Mouse (Mus musculus): Measurements from ENCODE around the gene Gm6169. TPM values are rescaled to one million over a fixed set of nuclear protein-coding genes. Genes with fewer than 3 reads are reported as not detected.
"Not testable (repeated sequence)": the region's sequence is repeated elsewhere in the genome, so short reads cannot be mapped to it uniquely, and the experiment has no call there.

Gene Gm6169
- polyA plus RNA-seq, 1 experiment from 2014 or later = 1.7 TPM

DNA sequence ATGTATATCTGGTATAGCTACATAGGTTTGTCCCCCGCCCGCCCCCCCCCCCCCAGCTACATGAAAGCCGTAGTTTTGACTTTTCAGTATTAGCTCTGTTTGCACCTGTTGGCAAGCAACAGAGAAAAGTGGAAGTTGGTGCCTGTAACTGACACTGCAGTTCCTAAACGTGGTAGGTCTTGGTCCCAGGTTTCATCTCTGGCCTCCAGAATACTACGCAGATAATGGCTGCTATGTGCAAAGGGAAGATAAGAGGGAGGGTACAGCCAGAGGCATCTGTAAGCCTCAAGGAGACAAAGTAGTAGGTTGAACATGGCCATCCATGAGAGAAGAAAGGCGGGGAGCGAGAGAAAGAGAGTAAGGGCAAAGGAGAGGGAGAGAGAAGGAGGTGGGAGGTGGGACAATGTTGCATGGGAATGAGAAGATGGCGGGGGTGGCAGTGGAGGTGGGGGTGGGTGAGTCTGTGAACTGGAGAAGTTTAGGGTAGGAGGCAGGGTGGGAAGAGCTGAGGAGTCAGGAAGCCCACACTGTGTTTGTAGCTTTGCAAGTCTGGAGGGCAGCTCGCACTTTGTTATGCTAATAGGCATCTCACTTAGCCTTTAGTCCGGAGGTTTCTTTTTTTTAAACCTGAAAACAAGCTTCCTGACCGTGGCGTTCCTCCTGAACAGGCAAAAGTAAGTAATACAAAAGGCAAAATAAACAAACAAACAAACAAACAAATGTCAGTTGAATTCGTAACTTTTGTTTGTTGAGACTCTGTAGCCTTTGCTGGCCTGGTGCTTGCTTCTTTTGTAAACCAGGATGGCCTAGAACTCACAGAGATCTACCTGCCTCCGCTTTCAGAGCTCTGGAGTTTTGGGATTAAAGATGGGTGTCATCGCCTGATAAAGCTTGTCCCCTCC, 32.1 kb downstream of the Gm6169 start, which contains the start of gene Fam169a:
TSS of gene Fam169a (plus strand) at position 638 of the 902 bp plus-strand sequence.
- WGBS = 36% methylated on average over 15 of the region's 15 CpGs
- Histone ChIP-seq H3K4me3 (peak within 1 kb of the TSS; percentile 25), H3K36me3 (replicated peaks) (no peaks in the 10 kb centered on the region), H3K4me1 (peaks cover 38% of the 10 kb centered on the region), H3K27ac (peak within 1 kb of the TSS; percentile 48), H3K27me3 (ENCODE audit: poor library complexity, severe bottlenecking) (peaks cover 49% of the 10 kb centered on the region), H3K9me3 (peaks cover 6% of the 10 kb centered on the region; the same call in 1 of the 2 replicates)
- DNase-seq (ENCODE audit: extremely low spot score, low spot score) = no peak

DNA sequence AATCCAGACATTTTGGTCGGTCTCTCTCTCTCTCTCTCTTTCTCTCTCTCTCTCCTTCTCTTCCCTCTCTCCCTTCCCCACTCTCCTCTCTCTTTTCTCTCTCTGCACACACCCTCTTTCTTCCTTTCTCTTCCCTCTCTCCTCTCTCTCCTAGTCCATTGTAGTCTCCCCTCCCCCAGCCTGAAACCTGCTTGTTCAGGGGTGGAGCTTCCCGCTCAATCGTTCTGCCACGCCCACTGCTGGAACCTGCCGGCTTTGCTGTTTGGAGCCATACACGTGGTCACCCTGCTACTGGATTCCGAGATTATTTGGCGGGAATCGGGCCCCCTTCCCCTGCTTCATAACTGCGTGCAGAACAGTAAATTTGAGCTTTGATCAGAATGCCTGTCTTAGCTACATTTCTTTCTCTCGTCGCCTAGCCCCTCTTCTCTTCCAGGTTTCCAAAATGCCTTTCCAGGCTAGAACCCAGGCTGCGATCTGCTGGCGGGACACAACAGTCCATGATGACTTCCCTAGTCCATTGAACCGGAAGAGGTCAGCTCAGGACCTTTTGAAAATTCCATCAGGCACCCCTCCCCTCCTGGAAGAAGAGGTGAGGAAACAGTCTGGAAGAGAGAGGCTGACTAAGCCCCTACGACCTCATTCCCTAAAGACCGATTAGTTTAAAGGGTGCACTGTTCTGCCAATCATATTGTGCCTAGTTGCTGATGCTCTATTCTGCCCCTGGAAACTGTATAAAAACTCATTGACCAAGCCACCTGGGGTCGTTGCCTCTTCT, 34.0 kb downstream of the Gm6169 start:
- H3K9me3 ChIP-seq; H3K36me3 ChIP-seq (replicated peaks); DNase-seq (ENCODE audit: extremely low spot score, low spot score): not testable (repeated sequence)
- H3K27me3 ChIP-seq (ENCODE audit: poor library complexity, severe bottlenecking) = peaks cover 44% of the 10 kb centered on the region
- H3K27ac ChIP-seq = peak overlapping the region; percentile 76
- H3K4me1 ChIP-seq = peaks cover 38% of the 10 kb centered on the region
- peak overlapping the region; percentile 12; the same call in 1 of the 2 replicates for H3K4me3 ChIP-seq
- 49% methylated on average over 18 of the region's 18 CpGs for WGBS

GRCm38 (mm10) chr13:97064413-97064812, 34.6 kb downstream of the Gm6169 start:
- Histone ChIP-seq H3K36me3 (replicated peaks) (no peaks in the 10 kb centered on the region), H3K4me1 (peaks cover 38% of the 10 kb centered on the region), H3K27ac (peak overlapping the region; percentile 76), H3K27me3 (ENCODE audit: poor library complexity, severe bottlenecking) (peaks cover 38% of the 10 kb centered on the region), H3K4me3 (peak overlapping the region; percentile 12; the same call in 1 of the 2 replicates), H3K9me3 (peaks cover 6% of the 10 kb centered on the region; the same call in 1 of the 2 replicates)
- no peak for DNase-seq (ENCODE audit: extremely low spot score, low spot score)
- WGBS = 63% methylated on average over 3 of the region's 3 CpGs

- no peak overlapping the region for H3K27ac ChIP-seq
- peaks cover 6% of the 10 kb centered on the region; the same call in 1 of the 2 replicates for H3K9me3 ChIP-seq
- H3K27me3 ChIP-seq (ENCODE audit: poor library complexity, severe bottlenecking) = peaks cover 32% of the 10 kb centered on the region
- no peak overlapping the region for H3K4me3 ChIP-seq
- DNase-seq (ENCODE audit: extremely low spot score, low spot score) = no peak
- peaks cover 38% of the 10 kb centered on the region for H3K4me1 ChIP-seq
- H3K36me3 ChIP-seq (replicated peaks) = no peaks in the 10 kb centered on the region
- 92% methylated on average over 2 of the region's 2 CpGs for WGBS
Measured at GRCm38 (mm10) chr13:97063431-97063830, 35.6 kb downstream of the Gm6169 start.

DNA sequence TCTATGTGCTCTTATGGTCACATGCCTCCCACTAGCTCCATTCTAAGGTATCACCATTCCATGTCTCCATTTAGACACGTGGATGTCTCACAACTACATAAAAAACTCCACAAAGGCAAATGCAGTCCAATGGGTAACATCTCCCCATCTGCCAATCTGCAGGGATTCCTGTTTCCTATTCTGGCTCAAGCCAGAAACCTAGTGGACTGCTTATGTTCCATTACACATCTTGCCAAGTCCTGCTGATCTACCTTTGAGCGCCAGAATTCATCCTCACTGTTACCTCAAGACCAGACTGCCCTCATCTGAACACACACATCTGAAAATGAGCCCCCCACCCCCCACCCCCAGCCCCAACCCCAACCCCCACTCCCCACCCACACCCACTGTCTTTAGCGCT, 36.9 kb downstream of the Gm6169 start:
- Histone ChIP-seq H3K36me3 (replicated peaks) (no peaks in the 10 kb centered on the region), H3K27ac (no peak overlapping the region), H3K4me3 (no peak overlapping the region), H3K27me3 (ENCODE audit: poor library complexity, severe bottlenecking) (peaks cover 19% of the 10 kb centered on the region), H3K9me3 (peaks cover 6% of the 10 kb centered on the region; the same call in 1 of the 2 replicates), H3K4me1 (peaks cover 34% of the 10 kb centered on the region)
- no peak for DNase-seq (ENCODE audit: extremely low spot score, low spot score)
- WGBS = 92% methylated on average over 3 of the region's 3 CpGs

DNA sequence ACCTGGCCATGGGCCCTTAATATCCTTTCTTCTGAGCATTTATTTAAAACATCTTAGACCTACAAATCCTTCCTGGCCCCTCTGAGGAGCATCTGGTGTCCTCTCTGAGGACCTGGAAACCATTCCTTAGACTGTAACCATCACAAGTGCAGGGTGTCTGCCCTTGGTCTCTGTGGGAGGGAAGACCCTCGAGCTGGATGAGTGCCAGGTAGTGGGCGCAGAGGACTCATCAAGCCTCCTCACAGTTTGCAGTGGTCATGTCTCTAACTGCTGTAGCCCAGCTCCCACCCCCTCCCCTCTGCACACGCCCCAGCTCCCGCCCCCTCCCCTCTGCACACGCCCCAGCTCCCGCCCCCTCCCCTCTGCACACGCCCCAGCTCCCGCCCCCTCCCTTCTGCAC, 38.7 kb downstream of the Gm6169 start:
- no peaks in the 10 kb centered on the region for H3K36me3 ChIP-seq (replicated peaks)
- peaks cover 2% of the 10 kb centered on the region; the same call in 1 of the 2 replicates for H3K27me3 ChIP-seq (ENCODE audit: poor library complexity, severe bottlenecking)
- no peak for DNase-seq (ENCODE audit: extremely low spot score, low spot score)
- H3K4me3 ChIP-seq = no peak overlapping the region
- H3K9me3 ChIP-seq = peaks cover under 1% of the 10 kb centered on the region; the same call in 1 of the 2 replicates
- no peak overlapping the region for H3K27ac ChIP-seq
- H3K4me1 ChIP-seq = peaks cover 26% of the 10 kb centered on the region
- WGBS = 47% methylated on average over 5 of the region's 8 CpGs

GRCm38 (mm10) chr13:97059746-97060145, 39.3 kb downstream of the Gm6169 start:
- Histone ChIP-seq H3K27ac (no peak overlapping the region), H3K27me3 (ENCODE audit: poor library complexity, severe bottlenecking) (no peaks in the 10 kb centered on the region), H3K4me3 (no peak overlapping the region), H3K4me1 (peaks cover 21% of the 10 kb centered on the region), H3K36me3 (replicated peaks) (no peaks in the 10 kb centered on the region), H3K9me3 (no peaks in the 10 kb centered on the region)
- no peak for DNase-seq (ENCODE audit: extremely low spot score, low spot score)
- 93% methylated on average over 6 of the region's 6 CpGs for WGBS

DNA sequence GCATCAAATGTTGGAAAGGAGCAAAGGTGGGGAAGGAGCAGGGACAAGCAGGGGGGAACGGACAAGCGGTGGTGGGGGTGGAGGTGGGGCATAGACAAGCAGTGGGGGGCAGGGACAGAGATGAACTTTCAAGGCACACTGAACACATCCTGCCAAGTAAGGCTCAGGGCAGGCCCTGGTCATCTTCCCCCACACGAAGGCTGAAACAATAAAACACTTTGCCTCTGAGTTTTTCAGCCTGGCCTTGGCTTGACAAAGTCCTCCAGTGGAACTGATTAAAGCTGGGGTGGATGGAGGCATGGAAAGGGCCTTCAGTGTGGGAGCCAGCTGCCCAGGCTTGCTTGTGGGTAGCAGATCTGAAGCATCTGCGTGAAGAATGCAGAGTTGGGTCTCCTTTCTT, 41.2 kb downstream of the Gm6169 start:
- WGBS = 57% methylated on average over 4 of the region's 4 CpGs
- no peak for DNase-seq (ENCODE audit: extremely low spot score, low spot score)
- H3K27me3 ChIP-seq (ENCODE audit: poor library complexity, severe bottlenecking) = no peaks in the 10 kb centered on the region
- H3K9me3 ChIP-seq = no peaks in the 10 kb centered on the region
- H3K27ac ChIP-seq = no peak overlapping the region
- no peak overlapping the region for H3K4me3 ChIP-seq
- H3K36me3 ChIP-seq (replicated peaks) = no peaks in the 10 kb centered on the region
- peaks cover 14% of the 10 kb centered on the region for H3K4me1 ChIP-seq

- Histone ChIP-seq H3K36me3 (replicated peaks) (no peaks in the 10 kb centered on the region), H3K27ac (no peak overlapping the region), H3K4me1 (peaks cover 8% of the 10 kb centered on the region; the same call in 1 of the 2 replicates), H3K4me3 (no peak overlapping the region), H3K9me3 (no peaks in the 10 kb centered on the region), H3K27me3 (ENCODE audit: poor library complexity, severe bottlenecking) (no peaks in the 10 kb centered on the region)
- DNase-seq (ENCODE audit: extremely low spot score, low spot score) = no peak
- 89% methylated on average over 8 of the region's 8 CpGs for WGBS
Measured at GRCm38 (mm10) chr13:97053844-97054243, 45.2 kb downstream of the Gm6169 start.

DNA sequence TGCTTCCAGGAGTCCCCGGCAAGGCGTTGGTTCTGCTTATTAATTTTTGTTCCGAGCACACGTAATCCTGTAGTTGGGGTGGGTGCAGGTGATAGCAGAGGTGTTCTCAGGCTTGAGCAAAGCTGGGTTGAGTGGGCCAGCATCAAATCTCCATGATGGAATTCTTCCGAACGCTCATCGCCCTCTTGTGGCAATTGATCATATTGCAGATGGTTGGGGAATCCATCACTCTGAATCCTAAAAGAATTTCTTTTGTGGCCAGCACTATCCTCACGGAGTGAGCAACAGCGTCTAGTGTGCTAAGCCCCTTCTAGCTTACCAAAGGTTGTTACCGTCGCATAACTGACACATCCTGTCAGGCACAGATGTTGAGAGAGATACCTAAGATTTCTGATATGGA, 46.4 kb downstream of the Gm6169 start:
- Histone ChIP-seq H3K27me3 (ENCODE audit: poor library complexity, severe bottlenecking) (no peaks in the 10 kb centered on the region), H3K27ac (no peak overlapping the region), H3K36me3 (replicated peaks) (no peaks in the 10 kb centered on the region), H3K4me3 (no peak overlapping the region), H3K9me3 (no peaks in the 10 kb centered on the region), H3K4me1 (peaks cover 5% of the 10 kb centered on the region; the same call in 1 of the 2 replicates)
- DNase-seq (ENCODE audit: extremely low spot score, low spot score) = peak; percentile 72
- WGBS = 22% methylated on average over 11 of the region's 11 CpGs

GRCm38 (mm10) chr13:97051158-97051557, 47.9 kb downstream of the Gm6169 start:
- DNase-seq (ENCODE audit: extremely low spot score, low spot score) = no peak
- Histone ChIP-seq H3K4me1 (no peaks in the 10 kb centered on the region), H3K27ac (no peak overlapping the region), H3K4me3 (no peak overlapping the region), H3K9me3 (no peaks in the 10 kb centered on the region), H3K36me3 (replicated peaks) (no peaks in the 10 kb centered on the region), H3K27me3 (ENCODE audit: poor library complexity, severe bottlenecking) (no peaks in the 10 kb centered on the region)
- 81% methylated on average over 6 of the region's 6 CpGs for WGBS
